Mouse (Mus musculus) cortical plate, adult 2 months (tissue): ENCODE results near the gene Retn. TPM values are rescaled to one million over a fixed set of nuclear protein-coding genes. Genes with fewer than 3 reads are reported as not detected.

ENCODE experiments used
- H3K27ac ChIP-seq: fragments of 200-500 bp; 2 replicates; pipeline ENCODE4 v1.5.1; 2012; ENCODE audit warnings: low read length, control low read depth, inconsistent platforms; ENCODE audit not compliant: insufficient read depth
- H3K4me1 ChIP-seq: fragments of 200-500 bp; 2 replicates; pipeline ENCODE4 v1.6.1; 2011; ENCODE audit warnings: low read length; ENCODE audit not compliant: control insufficient read depth, insufficient read depth
- H3K4me3 ChIP-seq: fragments of 200-500 bp; 2 replicates; pipeline ENCODE4 v1.5.1; 2011; ENCODE audit warnings: mild to moderate bottlenecking, low read length, control low read depth; ENCODE audit not compliant: insufficient read depth
- CTCF ChIP-seq: fragments of 200-500 bp; IDR thresholded peaks from 2 replicates; pipeline ENCODE4 v1.5.1; 2011; ENCODE audit warnings: mild to moderate bottlenecking, control low read depth, low read length; ENCODE audit not compliant: insufficient read depth; ENCODE audit errors: extremely low read depth
- POLR2A ChIP-seq: fragments of 200-500 bp; IDR thresholded peaks from 2 replicates; pipeline ENCODE4 v1.6.1; 2011; ENCODE audit warnings: mild to moderate bottlenecking, low read length, control low read depth; ENCODE audit not compliant: insufficient read depth; ENCODE audit errors: extremely low read depth
- polyA plus RNA-seq: library from polyadenylated mRNA; depleted of rRNA; stranded (reverse); fragments of >200 nt; gene quantifications from 2 replicates; pipeline ENCODE4 v1.2.3, GENCODE M21; 2012

Retn gene
- polyA plus RNA-seq, 1 experiment: 2.2 TPM

DNA sequence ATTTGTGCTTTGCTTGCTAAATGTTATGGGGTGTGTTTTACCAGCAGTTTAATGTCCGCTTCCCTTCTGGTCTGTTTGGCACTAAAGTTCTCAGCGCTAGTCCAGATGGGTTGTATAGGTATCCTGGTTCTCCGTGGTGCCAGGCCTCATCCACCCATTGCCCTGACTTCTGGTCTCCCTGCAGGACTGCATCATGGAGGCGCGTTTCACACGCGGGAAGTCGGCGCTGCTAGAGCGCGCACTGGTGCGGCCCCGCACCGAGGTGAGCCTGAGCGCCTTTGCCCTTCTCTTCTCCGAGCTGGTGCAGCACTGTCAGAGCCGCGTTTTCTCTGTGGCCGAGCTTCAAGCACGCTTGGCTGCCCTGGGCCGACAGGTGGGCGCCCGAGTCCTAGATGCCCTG, 23.3 kb downstream of the Retn start:
- TF ChIP-seq CTCF: no peak
- no peak for TF ChIP-seq POLR2A
- Histone ChIP-seq H3K4me1 (no peaks in the 10 kb centered on the region; the same call in 1 of the 2 replicates), H3K4me3 (no peak overlapping the region), H3K27ac (no peak overlapping the region)

DNA sequence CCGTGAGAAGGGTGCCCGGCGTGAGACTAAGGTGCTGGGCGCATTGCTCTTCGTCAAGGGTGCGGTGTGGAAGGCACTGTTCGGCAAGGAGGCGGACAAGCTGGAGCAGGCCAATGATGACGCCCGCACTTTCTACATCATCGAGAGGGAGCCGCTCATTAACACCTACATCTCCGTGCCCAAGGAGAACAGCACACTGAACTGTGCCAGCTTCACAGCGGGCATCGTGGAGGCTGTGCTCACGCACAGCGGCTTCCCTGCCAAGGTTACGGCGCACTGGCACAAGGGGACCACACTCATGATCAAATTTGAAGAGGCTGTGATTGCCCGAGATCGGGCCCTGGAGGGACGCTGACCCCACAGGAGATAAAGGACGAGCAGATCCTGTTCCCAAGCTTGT, 23.7 kb downstream of the Retn start:
- H3K27ac ChIP-seq: no peak overlapping the region
- TF ChIP-seq POLR2A: no peak
- no peak overlapping the region for H3K4me3 ChIP-seq
- H3K4me1 ChIP-seq: no peaks in the 10 kb centered on the region; the same call in 1 of the 2 replicates

DNA sequence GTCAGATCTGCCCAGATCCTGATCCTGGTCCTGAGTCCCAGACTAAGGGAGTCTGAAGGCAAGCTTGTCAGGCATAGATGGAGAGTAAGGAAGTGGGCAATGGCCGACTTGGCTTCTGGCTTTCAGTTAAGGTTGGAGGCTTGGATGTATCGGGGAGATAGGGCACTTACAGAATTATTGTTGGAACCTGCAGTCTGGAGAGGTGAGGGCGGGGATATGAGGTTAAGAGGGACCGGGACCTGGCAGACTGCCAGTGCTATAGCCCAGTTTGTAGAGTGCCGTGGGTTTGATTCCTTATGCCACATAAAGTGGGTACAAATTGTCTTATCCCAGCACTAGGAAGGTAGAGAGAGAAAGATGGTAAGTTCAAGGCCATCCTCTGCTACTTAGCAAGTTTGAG, 24.1 kb downstream of the Retn start:
- TF ChIP-seq CTCF (no peak), POLR2A (no peak)
- H3K4me1 ChIP-seq: no peaks in the 10 kb centered on the region; the same call in 1 of the 2 replicates
- no peak overlapping the region for H3K4me3 ChIP-seq
- H3K27ac ChIP-seq: no peak overlapping the region

DNA sequence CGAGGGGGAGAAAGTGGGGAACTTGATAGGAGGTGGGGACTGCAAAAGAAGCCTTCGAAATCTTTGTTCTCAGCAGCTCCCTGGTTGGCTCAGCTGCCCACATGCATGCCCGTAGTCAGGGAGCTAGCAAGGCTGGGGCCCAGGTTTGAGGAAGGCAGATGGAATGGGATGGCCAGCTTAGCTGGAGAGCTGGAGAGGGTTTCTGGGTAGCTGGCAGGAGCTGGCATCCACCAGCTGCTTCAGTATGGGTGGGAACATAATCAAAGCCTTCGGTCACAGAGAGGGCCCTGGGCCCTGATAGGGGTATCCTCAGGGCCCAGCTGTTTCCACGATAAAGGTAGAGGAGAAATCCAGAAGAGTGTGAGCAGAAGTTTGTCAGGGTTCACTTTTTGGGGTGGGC, 26.9 kb downstream of the Retn start:
- no peak overlapping the region for H3K4me3 ChIP-seq
- H3K4me1 ChIP-seq: no peaks in the 10 kb centered on the region; the same call in 1 of the 2 replicates
- no peak overlapping the region for H3K27ac ChIP-seq
- no peak for TF ChIP-seq CTCF
- TF ChIP-seq POLR2A: no peak

DNA sequence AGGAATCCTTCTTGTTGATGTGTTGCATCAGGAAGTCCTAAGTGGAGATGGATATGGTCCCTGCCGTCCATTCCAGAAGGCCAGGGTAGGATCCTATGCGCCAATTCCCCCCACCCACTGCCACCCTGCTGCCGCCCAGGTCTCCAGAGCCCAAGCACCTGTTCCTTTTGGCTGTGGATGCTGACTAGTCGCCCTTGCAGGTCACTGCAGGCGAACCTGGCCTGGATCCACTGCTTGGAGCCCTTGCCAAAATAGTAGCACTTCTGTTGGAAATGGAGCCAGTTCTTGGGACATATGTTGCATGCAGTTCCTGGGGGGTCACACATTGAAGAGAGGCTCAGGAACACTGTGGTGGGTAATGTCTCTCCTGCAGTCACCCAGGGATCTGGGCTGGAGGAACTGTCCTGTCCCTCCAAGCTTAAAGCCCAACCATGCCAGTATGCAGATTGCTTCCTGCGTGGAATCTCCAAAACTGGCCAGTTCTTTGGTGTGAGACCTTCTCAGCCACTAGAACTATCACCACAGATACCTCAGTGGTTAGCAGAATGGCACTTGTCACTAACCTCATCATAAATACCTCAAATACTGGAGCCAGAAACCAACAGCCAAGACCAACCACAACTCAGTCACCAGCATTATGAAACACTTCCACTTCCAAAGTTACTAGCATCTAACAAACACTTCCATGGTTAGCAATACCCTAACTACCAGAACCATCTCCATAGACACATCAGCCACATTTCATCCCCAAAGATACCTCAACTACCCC, 28.0 kb downstream of the Retn start:
- Histone ChIP-seq H3K4me3 (no peak overlapping the region), H3K27ac (no peak overlapping the region), H3K4me1 (no peaks in the 10 kb centered on the region)
- TF ChIP-seq CTCF: no peak
- no peak for TF ChIP-seq POLR2A

DNA sequence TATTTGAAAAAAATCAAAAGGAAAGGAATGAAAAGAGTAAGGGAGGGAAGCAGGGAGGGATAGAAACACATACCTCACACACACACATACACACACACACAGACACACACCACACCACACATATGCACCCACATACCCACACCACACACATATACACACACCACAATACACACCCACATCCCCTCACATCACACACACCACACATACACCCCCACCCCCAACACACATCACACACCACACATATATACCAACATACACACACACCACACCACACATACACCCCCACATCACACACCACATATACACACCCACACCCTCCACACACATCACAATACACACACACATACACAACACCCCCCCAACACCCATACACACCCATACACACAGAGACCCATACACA, 29.0 kb downstream of the Retn start:
- H3K27ac ChIP-seq: no peak overlapping the region
- no peaks in the 10 kb centered on the region for H3K4me1 ChIP-seq
- no peak for TF ChIP-seq POLR2A
- TF ChIP-seq CTCF: no peak
- no peak overlapping the region for H3K4me3 ChIP-seq

DNA sequence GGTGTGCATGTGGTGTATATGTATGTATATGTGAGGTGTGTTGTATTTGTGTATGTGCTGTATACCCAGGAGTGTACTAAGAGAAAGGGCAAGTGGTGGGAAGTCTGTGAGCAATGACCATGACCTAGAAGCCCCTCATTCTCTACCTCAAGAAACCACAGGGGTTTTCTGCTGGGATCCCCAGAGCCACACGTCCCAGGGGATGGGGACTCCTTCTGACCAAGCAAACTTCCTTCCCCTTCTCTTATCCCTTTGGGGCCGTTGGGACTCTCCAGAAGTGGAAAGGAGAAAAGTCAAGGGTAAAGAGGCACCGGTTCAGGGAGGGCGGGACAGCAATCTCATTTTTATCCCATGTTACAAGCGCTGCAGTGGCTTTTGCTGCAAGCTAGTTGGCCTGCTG, 29.9 kb downstream of the Retn start:
- TF ChIP-seq CTCF (no peak), POLR2A (no peak)
- H3K4me3 ChIP-seq: no peak overlapping the region
- H3K27ac ChIP-seq: no peak overlapping the region
- no peaks in the 10 kb centered on the region for H3K4me1 ChIP-seq

DNA sequence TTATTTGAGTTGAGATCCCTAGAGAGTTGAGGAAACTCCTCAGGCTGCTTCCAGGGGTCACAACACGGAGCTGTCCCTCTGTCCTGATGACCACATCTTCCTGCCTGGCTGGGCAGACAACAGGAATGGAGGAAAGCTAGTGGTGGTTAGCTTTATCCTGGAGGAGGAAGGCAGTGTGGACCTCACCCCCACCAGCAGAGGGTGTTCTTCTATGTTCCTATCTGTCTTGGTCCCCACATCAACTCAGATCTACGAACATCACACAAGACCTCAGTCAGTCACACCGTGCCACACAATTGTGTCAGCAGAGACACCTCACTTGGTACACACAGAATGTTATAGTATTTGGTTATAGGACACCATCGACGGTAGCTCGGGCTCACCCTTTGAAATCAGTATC, 32.0 kb downstream of the Retn start:
- no peak overlapping the region for H3K27ac ChIP-seq
- TF ChIP-seq CTCF: no peak
- TF ChIP-seq POLR2A: no peak

DNA sequence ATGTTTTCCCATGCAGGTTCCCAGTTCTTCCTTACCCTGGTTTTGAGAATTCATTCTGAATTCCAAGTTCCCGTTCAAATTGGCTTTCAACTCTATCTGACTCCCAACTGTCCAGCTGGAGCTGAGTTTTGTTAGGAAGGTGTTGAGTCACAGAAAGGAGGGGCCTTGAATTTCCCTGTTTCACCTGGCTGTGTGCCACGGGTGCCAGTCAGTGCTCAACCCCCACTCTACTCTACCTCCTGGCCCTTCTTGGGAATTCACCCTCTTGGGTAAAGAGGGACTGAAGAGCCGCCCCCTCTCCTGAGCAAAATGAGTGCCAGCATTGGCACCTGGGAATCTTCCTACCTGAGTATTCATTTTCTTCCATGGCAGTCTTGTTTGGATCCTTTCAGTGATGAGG, 35.2 kb downstream of the Retn start:
- TF ChIP-seq POLR2A (no peak), CTCF (no peak)
- Histone ChIP-seq H3K4me1 (no peaks in the 10 kb centered on the region), H3K4me3 (no peak overlapping the region), H3K27ac (no peak overlapping the region)

More for the DNA sequence above, 32.0 kb downstream of the Retn start:
- Histone ChIP-seq H3K4me3 (no peak overlapping the region), H3K4me1 (no peaks in the 10 kb centered on the region)

DNA sequence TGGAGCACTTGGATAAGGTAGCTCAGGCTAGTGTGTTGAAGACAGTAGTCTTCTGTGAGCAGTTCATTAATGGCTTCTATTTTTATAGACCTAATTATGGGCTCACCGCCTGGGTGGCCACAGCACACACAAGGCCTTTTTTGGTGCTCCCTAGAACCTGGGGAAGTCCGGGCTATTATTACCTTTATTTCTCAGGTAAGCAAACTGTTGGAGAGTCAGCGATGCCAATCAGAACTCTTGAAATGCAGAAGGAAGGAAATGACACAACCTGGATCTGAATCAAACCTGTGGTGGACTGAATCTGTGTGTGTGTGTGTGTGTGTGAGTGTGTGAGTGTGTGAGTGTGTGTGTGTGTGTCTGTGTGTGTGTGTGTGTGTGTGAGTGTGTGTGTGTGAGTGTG, 38.6 kb downstream of the Retn start, which contains the start of gene Fcer2a:
Gene Fcer2a (minus strand): TSS at position 55 of the 400 bp plus-strand sequence.
- Histone ChIP-seq H3K4me3 (no peak within 1 kb of the TSS), H3K4me1 (no peaks in the 10 kb centered on the region), H3K27ac (no peak within 1 kb of the TSS)
- TF ChIP-seq CTCF: no peak
- no peak for TF ChIP-seq POLR2A

DNA sequence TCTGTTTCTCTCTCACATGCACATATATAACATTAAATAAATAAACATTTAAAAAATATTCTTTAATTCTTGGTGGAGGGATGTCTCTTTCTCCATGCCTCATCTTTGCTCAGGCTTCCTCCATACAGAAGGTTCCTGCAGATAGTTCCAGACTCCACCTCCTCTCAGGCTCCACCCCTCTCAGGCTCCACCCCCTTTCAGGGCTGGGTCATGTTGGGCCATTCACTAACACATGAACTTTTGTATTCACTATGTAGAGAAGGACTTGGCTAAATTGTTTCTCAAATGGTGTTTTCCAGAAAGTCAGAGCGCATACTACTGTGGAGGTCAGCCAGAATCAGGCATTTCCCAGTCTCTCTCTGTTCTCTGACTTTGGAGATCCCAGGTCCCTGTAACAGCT, 45.9 kb downstream of the Retn start:
- Histone ChIP-seq H3K4me1 (no peaks in the 10 kb centered on the region), H3K27ac (no peak overlapping the region), H3K4me3 (no peak overlapping the region)
- TF ChIP-seq POLR2A (no peak), CTCF (no peak)
